Mouse (Mus musculus): ENCODE data around the gene Klk1.
"Not testable (repeated sequence)": the region's sequence is repeated elsewhere in the genome, so short reads cannot be mapped to it uniquely, and the experiment has no call there.

DNA sequence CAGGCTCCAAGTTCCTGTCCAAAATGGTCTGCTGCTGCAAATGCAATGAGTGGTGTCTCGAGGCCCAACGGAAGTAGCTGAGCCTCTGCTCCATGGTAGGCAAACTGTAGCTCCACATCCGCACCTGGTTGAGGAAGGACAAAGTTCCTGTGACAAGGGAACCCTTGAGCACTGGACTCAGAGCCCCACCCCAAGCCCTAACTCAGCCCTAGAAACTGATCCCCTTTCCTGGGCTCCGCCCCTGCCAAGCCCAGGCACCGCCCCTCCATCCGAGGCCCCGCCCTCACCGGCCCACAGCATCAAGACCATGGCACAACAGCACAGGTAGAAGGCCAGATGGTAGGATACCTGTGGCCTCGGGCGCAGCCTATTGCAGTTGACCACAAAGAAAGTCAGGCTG, 3.6 kb upstream of the Klk1 start:
- not testable (repeated sequence) for TF ChIP-seq CTCF (IDR thresholded peaks at IDR 0.05; ENCODE audit: control insufficient read depth, insufficient read depth, insufficient replicate concordance, low read depth, low read length); POLR2A (IDR thresholded peaks at IDR 0.05; ENCODE audit: control insufficient read depth, low read depth, low read length)
